Mouse (Mus musculus): ENCODE data around the gene Edar.
A peak's percentile ranks its signal among the peaks of the same experiment; 100 is the strongest.

Edar gene

DNA sequence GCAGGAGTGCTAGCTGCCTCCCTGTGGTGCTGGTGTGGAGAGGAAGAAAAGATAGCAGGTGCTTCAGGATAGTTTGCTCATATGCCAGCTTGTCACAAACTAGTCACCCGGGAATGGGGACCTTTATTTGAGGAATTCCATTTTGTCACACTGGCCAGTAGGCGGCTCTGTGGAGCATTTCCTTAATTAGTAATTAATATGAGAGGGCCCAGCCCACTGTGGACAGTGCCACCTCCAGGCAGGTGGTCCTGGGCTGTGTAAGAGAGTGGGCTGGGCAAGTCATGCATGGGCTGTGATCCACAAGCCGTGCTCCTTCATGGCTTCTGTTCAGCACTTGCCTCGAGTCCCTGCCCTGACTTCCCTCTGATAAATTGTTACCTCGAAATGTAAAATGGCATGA is 26.7 kb downstream of the Edar start:
- no peak for DNase-seq

DNA sequence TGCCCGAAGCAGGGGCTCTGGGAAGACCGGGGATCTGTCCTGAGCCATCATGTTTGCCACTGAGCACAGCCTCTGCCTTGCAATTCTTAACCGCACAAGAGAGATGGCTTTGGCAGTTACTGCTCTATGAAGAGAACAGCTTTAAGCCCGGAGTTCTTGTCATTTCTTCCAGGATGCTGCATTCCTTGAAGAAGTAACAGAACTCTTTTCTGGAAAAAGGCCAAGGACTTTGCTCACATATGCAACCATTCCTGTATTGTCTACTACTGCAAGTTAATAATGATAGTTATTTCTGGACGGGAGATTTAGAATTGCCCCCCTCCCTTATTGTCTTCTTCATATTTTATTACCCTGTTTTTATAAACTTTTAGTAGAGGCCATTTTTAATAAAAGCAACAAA is 30.8 kb downstream of the Edar start:
- no peak for DNase-seq

GRCm38 (mm10) chr10:58644194-58644593 is 31.3 kb downstream of the Edar start:
- peak; percentile 15 for DNase-seq

DNA sequence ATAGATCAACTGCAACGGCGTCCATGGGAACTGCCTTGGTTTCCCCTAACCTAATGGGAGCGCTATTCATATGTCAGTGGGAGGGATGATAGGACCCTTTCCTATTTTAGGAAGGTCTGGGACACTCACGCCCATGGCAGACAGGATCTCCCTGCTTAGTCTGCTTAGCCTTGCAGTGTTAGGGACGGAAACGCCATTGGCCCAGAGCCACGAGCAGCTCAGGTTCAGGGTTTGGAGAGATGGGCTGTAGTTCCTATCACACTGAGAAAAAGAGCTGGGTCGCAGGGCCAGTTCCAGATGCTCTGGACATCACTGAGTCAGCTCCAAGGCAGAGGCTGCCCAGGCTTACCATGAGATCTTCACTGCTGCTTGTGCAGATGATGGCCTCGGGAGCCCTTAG is 32.5 kb downstream of the Edar start:
- DNase-seq, result no peak

GRCm38 (mm10) chr10:58641631-58642030 is 33.8 kb downstream of the Edar start:
- no peak for DNase-seq

- DNase-seq, result no peak
Measured at GRCm38 (mm10) chr10:58640446-58641400, 34.7 kb downstream of the Edar start.

DNA sequence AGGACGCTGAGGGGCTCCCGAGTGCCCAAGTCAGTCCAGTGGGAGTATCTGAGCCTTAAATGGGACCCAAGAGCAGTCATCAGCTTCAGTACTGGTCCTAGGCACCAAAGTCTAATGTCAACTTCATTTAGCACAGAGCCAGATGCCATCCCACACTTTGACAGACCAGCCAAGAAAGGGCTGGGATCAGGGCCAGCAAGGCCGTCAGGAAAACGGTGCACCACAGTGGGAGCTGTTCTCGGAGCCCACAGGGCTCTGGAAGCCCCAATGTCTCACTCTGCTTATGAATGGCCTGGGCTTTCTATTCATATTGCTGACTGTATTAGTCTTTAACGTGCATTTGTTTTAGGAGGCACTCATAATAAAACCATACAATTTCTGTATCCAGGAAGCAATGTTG is 36.2 kb downstream of the Edar start:
- DNase-seq, result peak; percentile 40

- no peak for DNase-seq
Measured at GRCm38 (mm10) chr10:58636431-58637080, 38.9 kb downstream of the Edar start.

DNA sequence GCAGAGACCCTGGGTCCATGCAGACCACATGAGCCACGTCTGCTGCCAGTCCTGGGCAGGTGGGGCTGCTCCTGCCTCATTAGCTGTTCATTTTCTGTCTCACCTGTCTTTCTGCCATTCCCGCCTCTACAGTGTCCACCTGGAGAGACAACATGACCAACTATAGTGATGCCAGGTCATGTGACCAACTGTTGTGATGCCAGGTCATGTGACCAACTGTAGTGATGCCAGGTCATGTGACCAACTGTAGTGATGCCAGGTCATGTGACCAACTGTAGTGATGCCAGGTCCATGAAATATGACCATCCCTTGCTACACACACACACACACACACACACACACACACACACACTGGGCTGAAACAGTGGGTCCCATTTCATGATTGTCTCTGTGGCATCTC is 41.9 kb downstream of the Edar start:
- no peak for DNase-seq

- DNase-seq, result peak; percentile 42
Measured at GRCm38 (mm10) chr10:58627569-58627968, 47.9 kb downstream of the Edar start.

- no peak for DNase-seq
Measured at GRCm38 (mm10) chr10:58624848-58625711, 50.4 kb downstream of the Edar start.

- no peak for DNase-seq
Measured at GRCm38 (mm10) chr10:58619266-58619665, 56.2 kb downstream of the Edar start.

DNA sequence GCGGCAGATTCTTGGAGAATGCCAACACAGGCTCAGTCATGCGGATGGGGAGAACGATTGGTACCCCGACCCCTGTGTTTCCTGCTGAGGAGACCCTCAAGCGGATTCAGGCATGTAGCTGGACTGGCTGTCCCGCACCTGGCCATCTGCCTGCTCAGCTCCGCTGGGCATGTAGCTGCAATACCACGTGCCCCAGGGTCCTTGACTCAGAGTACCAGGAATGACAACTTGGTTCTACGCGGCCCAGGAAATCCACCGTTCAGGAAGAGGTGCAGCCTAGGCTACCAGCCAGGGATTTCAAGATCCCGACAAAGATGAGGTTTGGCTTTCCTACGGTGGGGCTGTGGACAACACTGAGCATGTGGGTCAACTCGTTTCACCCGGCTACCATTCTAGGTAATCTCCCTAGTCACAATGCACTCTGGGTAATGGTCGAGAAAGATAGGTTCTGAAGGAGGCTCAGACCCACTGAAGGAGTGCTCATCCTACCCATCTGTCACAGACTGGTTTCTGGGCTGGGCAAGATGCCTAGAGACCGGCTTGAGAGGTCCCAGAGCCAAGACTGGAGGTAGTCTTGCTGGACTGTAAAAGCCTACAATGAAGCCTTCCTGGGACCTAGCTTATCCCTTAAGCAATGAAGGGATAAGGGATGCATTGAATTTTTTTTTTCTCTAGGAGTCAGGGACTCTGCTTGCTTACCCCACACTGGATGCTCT is 56.8 kb downstream of the Edar start:
- no peak for DNase-seq

GRCm38 (mm10) chr10:58616565-58616964 is 58.9 kb downstream of the Edar start:
- no peak for DNase-seq

- no peak for DNase-seq
Measured at GRCm38 (mm10) chr10:58614601-58615000, 60.9 kb downstream of the Edar start.

DNA sequence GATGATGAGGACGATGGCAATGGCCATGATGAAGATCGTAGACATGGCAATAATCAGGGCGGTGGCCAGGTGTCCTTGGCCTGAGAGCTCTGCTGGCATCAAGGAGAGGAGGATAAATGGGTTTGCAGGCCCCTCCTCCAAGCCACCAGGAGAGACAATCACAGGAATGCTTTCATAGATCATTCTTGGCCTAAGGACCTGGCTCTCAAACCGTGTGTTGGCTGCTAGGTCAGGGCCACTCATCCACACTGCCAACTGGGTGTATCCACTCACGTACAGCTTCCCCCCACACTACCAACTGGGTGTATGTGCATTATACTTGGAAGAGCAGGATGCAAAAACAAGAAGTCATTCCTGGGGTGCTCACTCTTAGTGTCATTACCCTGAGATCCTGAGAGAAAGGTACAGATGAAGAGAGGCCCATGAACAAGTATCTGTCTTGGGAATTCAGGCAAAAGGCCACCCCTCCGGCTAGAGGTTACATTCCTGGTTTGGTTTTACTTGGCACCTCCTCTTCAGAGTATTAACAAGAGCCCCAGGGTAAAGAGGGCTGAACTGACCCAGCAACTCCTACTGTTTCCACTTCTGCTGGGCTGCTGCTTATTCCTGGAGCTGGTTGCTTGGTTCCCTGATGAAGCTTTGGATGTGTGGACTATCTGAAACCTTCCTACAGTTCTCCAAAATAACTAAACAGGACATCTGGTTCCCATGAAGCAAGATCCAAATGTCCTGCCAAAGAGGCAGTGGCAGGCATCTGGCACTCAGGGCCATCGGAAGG is 64.8 kb downstream of the Edar start:
- no peak for DNase-seq

DNA sequence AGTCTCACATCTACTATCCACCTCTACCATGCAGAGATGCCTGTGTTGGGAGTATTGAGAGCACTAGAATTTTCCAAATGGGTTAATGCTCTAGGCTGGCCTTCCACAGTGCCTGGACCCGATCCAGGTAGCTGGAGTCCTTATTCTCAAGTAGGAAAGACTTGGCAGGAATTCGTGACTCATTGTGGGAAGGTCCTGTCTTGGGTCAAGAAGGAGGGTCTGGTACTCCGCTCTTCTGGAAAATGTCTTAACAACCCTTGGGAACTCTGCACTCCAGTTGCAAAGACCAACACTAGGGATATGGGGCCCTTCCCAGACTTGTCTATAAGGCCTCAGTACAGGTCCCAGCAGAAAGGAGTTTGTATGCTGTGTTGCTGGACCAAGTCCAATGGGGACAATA is 66.6 kb downstream of the Edar start:
- DNase-seq, result no peak

- no peak for DNase-seq
Measured at GRCm38 (mm10) chr10:58606356-58606755, 69.1 kb downstream of the Edar start.

GRCm38 (mm10) chr10:58604779-58605178 is 70.7 kb downstream of the Edar start:
- DNase-seq, result peak; percentile 34

- no peak for DNase-seq
Measured at GRCm38 (mm10) chr10:58601946-58602345, 73.5 kb downstream of the Edar start.

DNA sequence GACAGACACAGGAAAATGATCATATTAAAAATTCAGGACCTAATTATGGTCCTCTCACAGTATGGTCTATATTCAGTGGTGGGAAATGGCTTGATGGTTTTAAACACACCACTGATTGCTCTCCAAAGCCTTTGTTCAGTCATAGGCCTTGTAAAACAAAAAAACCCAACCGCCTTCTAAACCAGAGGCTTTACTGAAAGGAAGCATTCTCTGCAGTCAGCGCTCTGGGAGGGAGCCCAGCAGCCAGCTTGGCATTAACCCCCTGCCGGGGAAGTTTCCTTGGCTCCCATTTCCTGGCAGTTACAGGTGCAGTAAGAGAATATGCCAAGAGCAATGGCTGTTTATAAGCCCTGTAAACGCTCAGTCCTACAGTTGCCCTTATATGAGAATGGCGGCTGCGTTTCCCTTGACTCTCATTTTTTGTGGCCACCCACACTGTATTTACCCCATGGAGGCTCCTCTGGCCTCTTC is 74.0 kb downstream of the Edar start:
- peak; percentile 48 for DNase-seq

GRCm38 (mm10) chr10:58600983-58601382 is 74.5 kb downstream of the Edar start:
- DNase-seq, result no peak
